Mouse (Mus musculus) MEL (cell line): ENCODE data around the gene Focad.

ENCODE experiments used
- CTCF ChIP-seq, 3 experiments: IDR thresholded peaks in 2 of 3; conservative IDR thresholded peaks in 1 of 3; 2 replicates each; pipeline ENCODE4 v1.5.1; 2011 to 2012; ENCODE audit warnings: low read length in 3 of 3, low read depth in 2 of 3, mild to moderate bottlenecking in 2 of 3, improper control_type of control experiment in 1 of 3, inconsistent platforms in 1 of 3, mixed read lengths in 1 of 3, moderate library complexity in 1 of 3; ENCODE audit not compliant: control insufficient read depth in 1 of 3, insufficient read depth in 1 of 3, poor library complexity in 1 of 3, severe bottlenecking in 1 of 3
- EP300 ChIP-seq, 2 experiments: IDR thresholded peaks; 2 replicates each; pipeline ENCODE4 v1.6.1; 2011; ENCODE audit warnings: improper control_type of control experiment in 2 of 2, low read length in 2 of 2, low read depth in 1 of 2, mild to moderate bottlenecking in 1 of 2

GRCm38 (mm10) chr4:88337365-88337764 lies 242.9 kb downstream of the Focad start:
- no peak for TF ChIP-seq CTCF (IDR thresholded peaks at IDR 0.05 in 2 of 3, conservative IDR thresholded peaks at IDR 0.05 in 1 of 3; ENCODE audit: control insufficient read depth in 1 of 3, insufficient read depth in 1 of 3, low read depth in 2 of 3, low read length in 3 of 3, poor library complexity in 1 of 3, severe bottlenecking in 1 of 3)
- no peak for TF ChIP-seq EP300 (IDR thresholded peaks at IDR 0.05; ENCODE audit: low read depth in 1 of 2, low read length in 2 of 2)
